Mouse (Mus musculus) embryo, embryonic 11 days (tissue): ENCODE measurements at regions not wholly inside any gene's neighbourhood (a gene's known extent, or its start where the extent isn't known, plus 50 kb on each side); places are given as distances from the start of the nearest gene placed in this dataset.

Source experiments
- DNase-seq: peaks from one replicate; pipeline ENCODE4 v3.0.0-alpha.2; 2015

DNA sequence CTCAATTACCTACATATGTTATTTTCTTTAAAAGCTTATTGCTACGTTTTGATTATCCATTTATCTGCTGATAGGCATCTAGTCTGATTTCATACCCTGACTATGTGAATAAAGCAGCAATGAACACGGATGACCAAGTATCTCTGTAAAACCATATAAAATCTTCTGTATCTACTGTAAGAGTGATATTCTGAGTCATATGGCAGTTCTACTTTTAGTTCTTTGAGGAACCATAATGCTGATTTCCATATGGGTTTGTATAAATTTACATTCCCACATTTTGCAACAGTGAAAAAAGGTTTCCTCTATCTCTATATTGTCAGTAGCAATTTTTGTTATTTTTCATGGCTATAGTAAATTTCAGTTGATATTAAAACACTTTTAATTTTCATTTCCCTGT lies 280.6 kb downstream of the Fsip2 start:
- DNase-seq, result no peak

DNA sequence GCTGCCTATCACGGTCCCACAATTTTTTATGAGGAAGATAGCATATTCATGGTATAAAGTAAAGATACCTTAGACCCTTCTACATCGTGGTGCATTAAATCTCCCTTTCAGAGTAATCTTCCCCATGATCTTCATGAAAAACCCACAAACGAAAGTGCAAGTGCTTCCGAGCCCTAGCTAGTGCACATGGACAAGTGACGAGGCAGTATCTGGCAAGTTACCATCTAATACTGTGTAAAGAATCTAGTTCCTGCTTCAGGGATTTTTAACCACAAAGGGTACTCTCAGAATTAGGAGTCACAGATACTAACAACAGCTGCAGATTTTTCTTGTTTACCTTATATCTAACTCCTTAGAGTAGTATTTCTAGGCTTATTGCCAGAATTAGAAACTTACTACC lies 282.8 kb downstream of the Fsip2 start:
- no peak for DNase-seq

DNA sequence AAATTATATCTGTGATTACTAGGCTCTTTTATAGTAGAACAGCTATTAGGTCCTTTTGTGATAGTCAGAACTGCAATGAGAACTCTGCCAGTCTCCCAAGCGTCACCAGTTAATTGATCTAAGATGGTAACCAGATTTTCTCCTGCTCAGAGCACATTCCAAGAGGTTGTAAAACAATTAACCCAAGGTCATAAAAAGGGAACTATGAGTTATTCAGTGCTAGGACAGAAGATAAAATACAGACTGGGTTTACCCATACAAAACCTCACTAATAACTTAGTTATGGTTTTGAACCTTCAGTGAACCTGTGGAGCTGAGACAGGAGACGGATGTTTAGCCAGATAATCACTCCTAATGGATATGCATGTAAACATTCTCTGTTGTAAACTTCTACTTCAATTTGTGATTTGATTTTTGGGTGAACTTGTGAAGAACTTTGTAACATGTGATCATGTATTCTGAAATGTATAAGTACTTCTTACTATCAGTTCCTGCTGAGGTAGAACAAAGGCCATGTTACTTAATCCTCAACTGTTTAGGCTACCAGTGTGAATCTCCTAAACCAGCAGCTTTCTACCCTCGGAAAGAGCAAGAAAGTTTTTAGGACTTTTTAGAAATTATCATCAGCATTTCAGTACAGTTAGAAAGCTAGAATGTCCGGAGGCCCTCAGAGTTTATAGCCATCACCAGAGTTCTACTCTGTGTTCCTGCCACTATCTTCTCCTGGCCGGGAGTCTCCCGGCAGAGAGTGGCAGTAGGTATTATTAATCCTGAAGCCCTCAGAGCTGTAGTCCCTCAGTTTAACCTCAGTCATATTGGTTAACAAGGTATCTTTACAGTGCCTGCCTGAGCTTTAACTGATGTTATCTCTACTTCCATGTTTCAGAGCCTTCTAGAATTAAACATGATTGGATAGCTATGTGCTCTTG lies 308.0 kb downstream of the Fsip2 start:
- no peak for DNase-seq

DNA sequence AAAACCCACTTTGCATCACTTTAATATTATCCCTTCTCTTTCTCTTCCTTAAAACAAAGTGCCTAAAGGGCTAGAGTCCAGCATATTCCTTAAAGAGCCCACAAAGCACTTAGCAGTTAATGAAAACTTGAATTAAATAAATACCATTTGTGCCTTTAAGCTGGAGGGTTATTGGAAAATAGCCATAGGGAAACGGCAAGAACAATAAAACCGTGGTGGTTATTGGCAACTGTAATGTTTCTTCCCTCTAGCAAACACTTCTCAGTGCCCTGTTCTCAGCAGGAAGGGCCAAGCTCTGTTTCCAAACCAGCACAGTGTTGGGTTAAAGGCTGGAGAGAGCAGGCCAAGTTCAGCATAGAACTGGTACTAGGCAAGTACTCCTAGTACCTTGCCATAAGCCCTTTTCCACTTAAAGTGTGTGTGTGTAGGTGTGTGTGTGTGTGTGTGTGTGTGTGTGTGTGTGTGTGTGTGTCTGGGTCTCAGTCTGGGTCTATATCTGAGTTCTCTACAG lies 313.4 kb downstream of the Fsip2 start:
- no peak for DNase-seq

GRCm38 (mm10) chr2:83258613-83259012 lies 315.2 kb downstream of the Fsip2 start:
- no peak for DNase-seq

GRCm38 (mm10) chr2:83303515-83303914 lies 340.7 kb upstream of the Zc3h15 start:
- no peak for DNase-seq

DNA sequence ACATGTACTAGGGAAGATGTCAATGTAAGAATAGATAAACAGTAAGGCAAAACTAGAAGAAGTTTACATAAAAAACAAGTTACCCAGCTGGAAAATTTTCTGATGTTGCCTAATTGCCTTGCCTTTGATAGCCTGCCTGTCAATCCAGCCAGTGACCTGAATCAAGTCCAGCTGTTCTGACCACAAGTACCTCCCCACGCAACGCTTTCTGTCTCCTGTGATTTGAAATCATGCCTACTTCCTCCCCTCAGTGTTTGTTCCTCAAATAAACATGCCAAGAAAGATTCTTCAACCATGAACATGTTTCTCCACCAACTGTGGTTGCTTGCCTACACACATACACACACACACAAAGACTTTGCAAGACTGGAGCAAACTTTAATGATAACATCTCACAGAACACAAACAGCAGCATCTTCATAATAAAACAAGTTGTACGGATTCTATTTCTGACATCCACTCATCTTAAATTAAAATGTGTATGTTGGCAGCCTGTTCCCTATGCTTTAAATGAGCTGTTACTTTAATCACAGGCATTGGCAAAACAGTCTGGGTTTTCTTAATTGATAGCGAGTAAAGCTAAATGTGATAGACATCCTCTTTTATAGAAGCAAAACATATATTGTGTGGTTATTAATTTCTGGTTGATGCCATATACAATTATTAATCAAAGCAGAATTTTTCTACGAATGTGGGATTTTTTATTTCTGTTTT lies 312.0 kb upstream of the Zc3h15 start:
- DNase-seq, result peak; percentile 21

DNA sequence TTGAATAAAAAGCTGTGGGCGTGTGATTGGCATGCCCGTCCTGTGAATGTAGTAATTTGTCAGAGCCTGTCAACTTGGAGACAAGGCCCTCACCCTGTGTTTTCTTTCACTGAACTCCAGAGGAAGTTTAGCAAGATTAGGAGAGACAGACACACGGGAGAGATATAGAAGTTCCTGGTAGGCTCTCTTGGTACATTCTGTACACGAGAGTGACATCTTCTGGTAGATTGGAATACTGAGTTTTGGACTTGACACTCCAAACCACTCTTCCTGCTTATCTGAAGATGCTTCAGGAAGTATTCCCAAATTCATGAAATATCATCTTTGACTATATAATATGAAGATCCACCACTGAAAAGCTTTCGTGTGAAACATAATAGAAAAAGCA lies 311.5 kb upstream of the Zc3h15 start:
- peak; percentile 60 for DNase-seq

DNA sequence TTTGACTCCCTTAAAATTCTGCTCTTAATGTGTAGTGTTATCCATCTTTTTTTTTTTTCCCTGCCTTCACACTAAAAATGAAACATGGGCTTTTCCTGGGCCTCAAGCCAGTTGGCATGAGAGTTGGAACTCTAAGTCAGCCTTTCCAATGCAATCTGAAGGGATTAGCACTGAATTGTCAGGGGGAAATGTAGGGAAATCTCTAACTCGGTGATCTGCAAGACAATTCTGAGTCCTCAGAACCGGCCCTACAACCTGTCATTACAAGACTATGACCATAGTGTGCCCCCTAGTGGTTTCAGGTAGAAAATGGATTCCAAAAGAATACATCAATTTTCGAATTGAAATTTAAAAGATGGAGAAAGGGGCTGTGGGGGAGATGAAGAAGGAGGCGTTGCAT lies 306.9 kb upstream of the Zc3h15 start:
- DNase-seq, result peak; percentile 71

- no peak for DNase-seq
Measured at GRCm38 (mm10) chr2:83340168-83340567, 304.1 kb upstream of the Zc3h15 start.
